Mouse (Mus musculus) stomach, adult 2 months (tissue): ENCODE results near the gene Galnt18. TPM values are rescaled to one million over a fixed set of nuclear protein-coding genes. Genes with fewer than 3 reads are reported as not detected.

Experiments used
- polyA plus RNA-seq: library from polyadenylated mRNA; depleted of rRNA; stranded (reverse); fragments of >200 nt; gene quantifications from 2 replicates; pipeline ENCODE4 v1.2.3, GENCODE M21; 2012; rRNA removed

The Galnt18 gene
- polyA plus RNA-seq: 7.5 and 8.5 TPM in 2 replicates

GRCm38 (mm10) chr7:111779504-111780242 lies at the start of gene Galnt18:
Gene Galnt18, minus strand, starts transcription at chr7:111779977.

Other genes with a start within 250 kb of the Galnt18 start
- 1.7 and 2.8 TPM in 2 replicates for gene Usp47, start 243.5 kb upstream of the Galnt18 start, polyA plus RNA-seq